Mouse (Mus musculus): ENCODE measurements around the gene Sec31a. TPM values are rescaled to one million over a fixed set of nuclear protein-coding genes. Genes with fewer than 3 reads are reported as not detected.

Gene Sec31a
- 112 and 154 TPM in 2 replicates for polyA plus RNA-seq (2012; rRNA removed)

GRCm38 (mm10) chr5:100415761-100416590 is at the start of gene Sec31a:
Sec31a (minus strand) TSS chr5:100416234.

Other genes with a start within 250 kb of the Sec31a start
- 9.2 and 10.6 TPM in 2 replicates for gene Lin54, start 84.4 kb upstream of the Sec31a start, polyA plus RNA-seq (2012; rRNA removed)
- gene Cops4, start 102.1 kb upstream of the Sec31a start, polyA plus RNA-seq (2012; rRNA removed): 78.3 and 80.9 TPM in 2 replicates
- gene Plac8, start 156.0 kb upstream of the Sec31a start, polyA plus RNA-seq (2012; rRNA removed): 5.2 and 9.7 TPM in 2 replicates